Mouse (Mus musculus): ENCODE data around the gene Ikzf3. TPM values are rescaled to one million over a fixed set of nuclear protein-coding genes. Genes with fewer than 3 reads are reported as not detected.
A peak's percentile ranks its signal among the peaks of the same experiment; 100 is the strongest.

The Ikzf3 gene
- polyA plus RNA-seq, 1 experiment from 2014 or later: 4.0 TPM

- H3K36me3 ChIP-seq (ENCODE audit: control insufficient read depth, insufficient read depth): no peaks in the 10 kb centered on the region
- H3K4me2 ChIP-seq (ENCODE audit: low read depth, low read length): no peak overlapping the region
- no peaks in the 10 kb centered on the region for H3K9me3 ChIP-seq (replicated peaks; ENCODE audit: control insufficient read depth, low read length)
- ATAC-seq (replicated peaks; ENCODE audit: extremely low read depth, insufficient read depth, low FRiP score): no peak
- no peak overlapping the region for H3K4me3 ChIP-seq (ENCODE audit: low read length)
- no peak overlapping the region for H3K9ac ChIP-seq (ENCODE audit: low read length)
- peaks cover 18% of the 10 kb centered on the region for H3K4me1 ChIP-seq (ENCODE audit: control insufficient read depth, insufficient read depth, low read length)
- 64% methylated on average over 20 of the region's 20 CpGs for WGBS
- H3K27ac ChIP-seq (ENCODE audit: low read length): no peak overlapping the region
- peaks cover 5% of the 10 kb centered on the region for H3K27me3 ChIP-seq (ENCODE audit: control insufficient read depth, insufficient read depth, low read length)
These were observed 95.7 kb downstream of the Ikzf3 start for GRCm38 (mm10) chr11:98449921-98450771.

- H3K4me3 ChIP-seq (ENCODE audit: low read length): no peak overlapping the region
- no peak overlapping the region for H3K4me2 ChIP-seq (ENCODE audit: low read depth, low read length)
- no peak overlapping the region for H3K9ac ChIP-seq (ENCODE audit: low read length)
- ATAC-seq (replicated peaks; ENCODE audit: extremely low read depth, insufficient read depth, low FRiP score): no peak
- H3K27me3 ChIP-seq (ENCODE audit: control insufficient read depth, insufficient read depth, low read length): peaks cover 5% of the 10 kb centered on the region
- H3K9me3 ChIP-seq (replicated peaks; ENCODE audit: control insufficient read depth, low read length): no peaks in the 10 kb centered on the region
- WGBS: 78% methylated on average over 3 of the region's 3 CpGs
- H3K36me3 ChIP-seq (ENCODE audit: control insufficient read depth, insufficient read depth): no peaks in the 10 kb centered on the region
- H3K4me1 ChIP-seq (ENCODE audit: control insufficient read depth, insufficient read depth, low read length): peaks cover 18% of the 10 kb centered on the region
- H3K27ac ChIP-seq (ENCODE audit: low read length): no peak overlapping the region
These were observed 96.4 kb downstream of the Ikzf3 start for GRCm38 (mm10) chr11:98449419-98449818.

- Histone ChIP-seq H3K4me1 (ENCODE audit: control insufficient read depth, insufficient read depth, low read length) (peaks cover 18% of the 10 kb centered on the region), H3K27me3 (ENCODE audit: control insufficient read depth, insufficient read depth, low read length) (peaks cover 5% of the 10 kb centered on the region), H3K4me3 (ENCODE audit: low read length) (no peak overlapping the region), H3K27ac (ENCODE audit: low read length) (no peak overlapping the region), H3K4me2 (ENCODE audit: low read depth, low read length) (no peak overlapping the region), H3K36me3 (ENCODE audit: control insufficient read depth, insufficient read depth) (no peaks in the 10 kb centered on the region), H3K9ac (ENCODE audit: low read length) (no peak overlapping the region), H3K9me3 (replicated peaks; ENCODE audit: control insufficient read depth, low read length) (no peaks in the 10 kb centered on the region)
- WGBS: 48% methylated on average over 13 of the region's 13 CpGs
- no peak for ATAC-seq (replicated peaks; ENCODE audit: extremely low read depth, insufficient read depth, low FRiP score)
These were observed 97.5 kb downstream of the Ikzf3 start for GRCm38 (mm10) chr11:98448191-98448790.

GRCm38 (mm10) chr11:98447475-98447834 lies 98.4 kb downstream of the Ikzf3 start:
- Histone ChIP-seq H3K27ac (ENCODE audit: low read length) (no peak overlapping the region), H3K27me3 (ENCODE audit: control insufficient read depth, insufficient read depth, low read length) (peaks cover 5% of the 10 kb centered on the region), H3K4me3 (ENCODE audit: low read length) (peak overlapping the region; percentile 24), H3K4me2 (ENCODE audit: low read depth, low read length) (peak overlapping the region; percentile 47), H3K9me3 (replicated peaks; ENCODE audit: control insufficient read depth, low read length) (no peaks in the 10 kb centered on the region), H3K36me3 (ENCODE audit: control insufficient read depth, insufficient read depth) (no peaks in the 10 kb centered on the region), H3K4me1 (ENCODE audit: control insufficient read depth, insufficient read depth, low read length) (peaks cover 18% of the 10 kb centered on the region), H3K9ac (ENCODE audit: low read length) (peak overlapping the region; percentile 5)
- 18% methylated on average over 7 of the region's 7 CpGs for WGBS
- ATAC-seq (replicated peaks; ENCODE audit: extremely low read depth, insufficient read depth, low FRiP score): no peak

GRCm38 (mm10) chr11:98446562-98447474 lies 99.0 kb downstream of the Ikzf3 start:
- no peaks in the 10 kb centered on the region for H3K9me3 ChIP-seq (replicated peaks; ENCODE audit: control insufficient read depth, low read length)
- peak overlapping the region; percentile 24 for H3K4me3 ChIP-seq (ENCODE audit: low read length)
- ATAC-seq (replicated peaks; ENCODE audit: extremely low read depth, insufficient read depth, low FRiP score): no peak
- peaks cover 18% of the 10 kb centered on the region for H3K4me1 ChIP-seq (ENCODE audit: control insufficient read depth, insufficient read depth, low read length)
- WGBS: 3% methylated on average over 33 of the region's 33 CpGs
- H3K27ac ChIP-seq (ENCODE audit: low read length): no peak overlapping the region
- peak overlapping the region; percentile 47 for H3K4me2 ChIP-seq (ENCODE audit: low read depth, low read length)
- H3K27me3 ChIP-seq (ENCODE audit: control insufficient read depth, insufficient read depth, low read length): peaks cover 5% of the 10 kb centered on the region
- no peaks in the 10 kb centered on the region for H3K36me3 ChIP-seq (ENCODE audit: control insufficient read depth, insufficient read depth)
- H3K9ac ChIP-seq (ENCODE audit: low read length): peak overlapping the region; percentile 5

- H3K4me1 ChIP-seq (ENCODE audit: control insufficient read depth, insufficient read depth, low read length): peaks cover 18% of the 10 kb centered on the region
- peak within 1 kb of the TSS; percentile 24 for H3K4me3 ChIP-seq (ENCODE audit: low read length)
- peak within 1 kb of the TSS; percentile 5 for H3K9ac ChIP-seq (ENCODE audit: low read length)
- WGBS: 29% methylated on average over 5 of the region's 5 CpGs
- H3K27ac ChIP-seq (ENCODE audit: low read length): no peak within 1 kb of the TSS
- no peaks in the 10 kb centered on the region for H3K36me3 ChIP-seq (ENCODE audit: control insufficient read depth, insufficient read depth)
- peaks cover 5% of the 10 kb centered on the region for H3K27me3 ChIP-seq (ENCODE audit: control insufficient read depth, insufficient read depth, low read length)
- peak within 1 kb of the TSS; percentile 47 for H3K4me2 ChIP-seq (ENCODE audit: low read depth, low read length)
- ATAC-seq (replicated peaks; ENCODE audit: extremely low read depth, insufficient read depth, low FRiP score): no peak
- no peaks in the 10 kb centered on the region for H3K9me3 ChIP-seq (replicated peaks; ENCODE audit: control insufficient read depth, low read length)
These were observed 99.6 kb downstream of the Ikzf3 start, which contains the start of gene Grb7 for GRCm38 (mm10) chr11:98446213-98446561. TSS of gene Grb7 (plus strand) at chr11:98446394.

- Histone ChIP-seq H3K36me3 (ENCODE audit: control insufficient read depth, insufficient read depth) (no peaks in the 10 kb centered on the region), H3K4me3 (ENCODE audit: low read length) (no peak overlapping the region), H3K9ac (ENCODE audit: low read length) (no peak overlapping the region), H3K9me3 (replicated peaks; ENCODE audit: control insufficient read depth, low read length) (no peaks in the 10 kb centered on the region), H3K4me1 (ENCODE audit: control insufficient read depth, insufficient read depth, low read length) (peaks cover 18% of the 10 kb centered on the region), H3K27ac (ENCODE audit: low read length) (no peak overlapping the region), H3K27me3 (ENCODE audit: control insufficient read depth, insufficient read depth, low read length) (peaks cover 5% of the 10 kb centered on the region), H3K4me2 (ENCODE audit: low read depth, low read length) (no peak overlapping the region)
- no peak for ATAC-seq (replicated peaks; ENCODE audit: extremely low read depth, insufficient read depth, low FRiP score)
- WGBS: 68% methylated on average over 4 of the region's 4 CpGs
These were observed 100.2 kb downstream of the Ikzf3 start for GRCm38 (mm10) chr11:98445679-98446078.

GRCm38 (mm10) chr11:98445238-98445637 lies 100.6 kb downstream of the Ikzf3 start:
- Histone ChIP-seq H3K9me3 (replicated peaks; ENCODE audit: control insufficient read depth, low read length) (no peaks in the 10 kb centered on the region), H3K9ac (ENCODE audit: low read length) (no peak overlapping the region), H3K4me2 (ENCODE audit: low read depth, low read length) (no peak overlapping the region), H3K27me3 (ENCODE audit: control insufficient read depth, insufficient read depth, low read length) (peaks cover 5% of the 10 kb centered on the region), H3K36me3 (ENCODE audit: control insufficient read depth, insufficient read depth) (no peaks in the 10 kb centered on the region), H3K4me1 (ENCODE audit: control insufficient read depth, insufficient read depth, low read length) (peaks cover 14% of the 10 kb centered on the region), H3K4me3 (ENCODE audit: low read length) (no peak overlapping the region), H3K27ac (ENCODE audit: low read length) (no peak overlapping the region)
- ATAC-seq (replicated peaks; ENCODE audit: extremely low read depth, insufficient read depth, low FRiP score): no peak
- 26% methylated on average over 1 of the region's 1 CpGs for WGBS
